Mouse (Mus musculus) forelimb bud, embryonic 11.5 days (tissue): ENCODE measurements around the gene Gstz1.
"Not testable (repeated sequence)": the region's sequence is repeated elsewhere in the genome, so short reads cannot be mapped to it uniquely, and the experiment has no call there.

Experiments used
- DNase-seq: peaks from one replicate; pipeline ENCODE4 v3.0.0-alpha.2; 2012; ENCODE audit warnings: low read depth, low spot score

The Gstz1 gene

DNA sequence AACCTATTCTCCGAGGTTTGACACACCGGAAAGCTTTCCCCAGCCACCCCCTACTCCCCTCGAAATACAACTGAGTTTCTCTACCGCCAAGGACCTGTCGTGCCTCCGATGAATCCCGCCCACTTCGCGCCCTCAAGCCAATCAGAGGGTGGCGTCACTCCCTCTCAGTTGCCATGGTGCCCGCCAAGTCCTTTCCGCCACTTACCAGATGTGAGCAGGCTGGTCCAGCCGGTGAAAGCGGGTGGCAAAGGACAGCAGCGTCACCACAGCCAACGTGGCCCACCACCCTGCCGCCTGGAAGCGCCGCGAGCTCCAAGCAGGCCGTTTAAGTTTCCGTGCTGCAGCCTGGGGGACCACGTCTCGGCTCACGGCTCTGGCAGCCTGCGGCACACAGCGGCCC is at the start of gene Gstz1:
TSS of gene Gstz1 (plus strand) at position 200 of the 400 bp plus-strand sequence.
- DNase-seq: peak; percentile 89

DNA sequence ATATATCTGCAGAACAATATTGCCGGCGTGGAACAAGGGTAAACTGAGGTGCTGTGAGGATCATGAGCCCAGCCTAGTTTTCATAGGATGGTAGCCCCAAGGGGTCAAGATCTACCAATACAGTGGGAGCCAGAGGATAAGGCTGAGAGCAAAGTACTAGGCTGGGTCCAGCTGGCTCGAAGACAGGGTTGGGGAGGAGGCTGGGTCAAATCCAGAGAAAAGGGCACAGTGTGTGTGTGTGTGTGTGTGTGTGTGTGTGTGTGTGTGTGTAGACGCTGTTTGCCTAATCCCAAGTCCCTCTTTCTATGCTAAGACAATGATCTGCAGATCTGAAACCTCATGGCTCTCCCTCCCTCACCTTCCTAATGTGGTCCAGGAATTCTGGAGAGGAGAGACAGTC is 46.6 kb upstream of the Gstz1 start:
- DNase-seq: no peak

DNA sequence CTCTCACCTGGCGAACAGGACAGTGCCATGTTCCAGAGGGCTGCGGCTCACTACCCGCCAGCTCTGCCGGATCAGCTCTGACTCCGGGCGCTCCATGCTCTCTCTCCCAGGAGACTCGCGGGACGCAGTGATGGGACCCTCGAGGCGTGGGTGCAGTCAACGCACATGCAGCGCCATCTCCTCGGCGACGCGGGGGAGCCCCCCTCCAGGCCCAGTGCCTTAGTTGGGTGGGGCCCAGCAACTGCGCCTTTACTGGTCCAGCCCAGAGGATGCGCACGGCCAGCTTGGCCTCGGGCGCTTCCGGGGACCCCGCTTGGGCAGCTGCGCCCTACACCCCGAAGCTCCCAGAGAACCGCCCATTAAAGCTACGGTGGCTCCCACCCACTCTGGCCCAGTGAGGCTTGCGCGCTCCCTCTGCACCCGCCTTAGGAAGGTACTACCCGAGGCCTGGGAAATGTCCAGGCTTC is 44.8 kb upstream of the Gstz1 start, which contains the start of gene Ngb:
TSS of gene Ngb (minus strand) at position 375 of the 467 bp plus-strand sequence.
- DNase-seq: no peak

DNA sequence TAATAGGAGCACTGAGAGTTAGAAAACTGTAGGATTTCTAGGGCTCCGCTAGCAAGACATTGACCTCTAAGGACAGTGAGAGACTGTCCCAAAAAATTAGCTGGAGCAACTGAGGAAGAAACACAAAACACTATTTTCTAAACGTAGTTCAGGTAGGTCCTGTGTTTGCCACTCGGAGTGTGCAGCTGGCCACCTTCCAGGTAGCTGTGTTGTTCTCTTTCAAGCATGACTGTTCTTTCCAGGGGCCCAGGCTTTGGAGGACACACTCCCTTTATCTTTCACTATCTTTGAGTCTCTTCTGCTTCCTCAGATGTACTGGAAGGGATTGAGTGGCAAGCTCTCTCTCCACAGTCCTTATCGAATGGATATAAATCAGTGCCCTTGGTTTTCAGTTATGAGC is 43.5 kb upstream of the Gstz1 start:
- DNase-seq: no peak

DNA sequence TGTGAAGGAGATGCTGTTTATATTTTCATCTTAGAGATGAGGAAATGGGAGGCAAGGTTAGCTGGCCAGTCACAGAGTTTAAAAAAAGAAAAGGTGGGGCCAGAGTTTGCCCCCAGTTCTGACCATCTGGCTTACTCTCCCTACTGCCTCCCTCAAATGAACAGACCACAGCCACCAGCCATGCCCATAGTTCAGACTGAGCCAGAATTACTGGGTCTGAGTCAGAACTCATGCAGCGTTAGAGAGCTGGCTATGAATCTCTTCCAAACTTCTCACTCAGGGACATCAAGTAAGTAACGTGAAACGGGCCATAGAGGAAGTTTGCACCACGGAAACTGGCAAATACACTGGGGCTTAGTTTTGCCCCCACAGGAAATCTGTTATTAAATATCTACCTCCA is 42.2 kb upstream of the Gstz1 start:
- no peak for DNase-seq

DNA sequence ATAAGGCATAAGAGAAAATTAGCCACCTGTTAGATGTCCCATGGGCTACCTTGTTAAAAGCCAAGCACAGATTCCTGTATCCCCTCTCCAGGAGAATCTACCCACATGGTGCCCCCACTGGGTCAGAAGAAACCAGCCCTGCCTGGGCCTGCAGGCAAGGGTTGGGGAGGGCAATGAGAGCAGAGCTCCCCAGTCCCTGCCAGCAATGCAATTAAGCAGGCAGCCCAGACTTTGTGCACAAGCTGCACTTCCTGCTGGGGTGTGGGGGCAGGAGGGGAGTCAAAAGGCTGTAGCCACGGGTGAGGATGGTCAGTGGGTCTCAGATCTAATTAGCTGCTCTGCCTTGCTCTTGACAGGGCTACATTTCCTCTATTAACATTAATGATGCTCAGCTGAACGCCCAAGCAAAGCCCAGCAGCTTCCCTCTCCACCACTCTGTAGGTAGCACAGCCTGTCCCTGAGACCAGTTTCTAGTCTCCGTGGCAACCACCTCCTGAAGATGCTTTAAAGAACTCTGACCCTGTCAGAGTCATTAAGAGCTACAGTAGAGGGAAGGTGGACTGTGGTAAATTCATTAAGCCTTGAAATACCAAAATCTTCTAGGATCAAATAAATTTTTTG is 39.5 kb upstream of the Gstz1 start:
- peak; percentile 20 for DNase-seq

DNA sequence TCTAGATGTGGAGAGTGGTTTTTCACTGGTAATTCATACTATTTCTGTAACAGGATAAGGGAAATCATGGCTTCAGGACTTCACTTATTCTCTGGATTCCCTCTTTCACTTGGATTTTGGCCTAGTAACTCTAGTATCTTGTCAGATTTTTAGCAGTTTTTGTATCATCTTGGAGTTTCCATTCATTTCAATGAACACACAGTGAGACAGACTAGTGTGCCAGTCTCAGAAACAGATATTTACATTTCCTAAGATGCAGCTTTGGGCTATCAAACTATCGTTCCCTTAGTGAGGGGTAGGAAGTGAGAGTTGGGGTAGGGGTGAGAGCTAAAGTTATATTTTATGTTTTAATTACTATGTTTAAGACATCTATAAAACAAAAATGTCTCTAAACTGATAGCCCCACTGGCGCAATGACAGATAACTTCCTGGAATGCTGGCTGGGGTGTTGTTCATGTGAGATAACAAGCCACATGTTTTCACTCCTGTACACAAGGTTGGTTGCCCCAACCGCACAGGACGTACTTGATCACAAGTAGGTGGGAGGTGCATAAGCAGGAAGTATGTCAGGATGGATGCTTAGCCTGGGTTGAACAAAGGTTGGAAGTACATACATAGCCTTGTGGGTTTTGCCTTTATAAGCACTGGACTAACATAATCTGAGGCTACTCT is 24.9 kb upstream of the Gstz1 start:
- no peak for DNase-seq

DNA sequence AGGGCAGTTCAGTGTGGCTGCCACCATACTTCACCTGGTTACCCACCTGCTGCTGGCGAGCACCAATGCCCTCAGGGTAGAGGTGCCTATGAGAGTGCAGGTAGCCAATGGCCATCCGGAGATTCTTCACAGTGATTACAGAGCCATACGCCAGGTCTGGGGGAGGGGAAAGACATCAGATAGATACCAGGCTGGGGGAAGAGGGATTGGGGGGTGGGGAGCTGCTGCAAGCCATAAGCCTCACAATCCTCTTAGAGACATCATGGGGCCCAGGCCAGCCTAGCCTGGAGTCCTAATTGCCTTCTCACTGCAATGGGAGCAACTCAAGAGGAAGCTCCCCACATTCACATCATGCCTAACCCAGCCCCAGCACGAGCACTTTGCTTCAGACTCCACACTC is 19.7 kb upstream of the Gstz1 start:
- no peak for DNase-seq

DNA sequence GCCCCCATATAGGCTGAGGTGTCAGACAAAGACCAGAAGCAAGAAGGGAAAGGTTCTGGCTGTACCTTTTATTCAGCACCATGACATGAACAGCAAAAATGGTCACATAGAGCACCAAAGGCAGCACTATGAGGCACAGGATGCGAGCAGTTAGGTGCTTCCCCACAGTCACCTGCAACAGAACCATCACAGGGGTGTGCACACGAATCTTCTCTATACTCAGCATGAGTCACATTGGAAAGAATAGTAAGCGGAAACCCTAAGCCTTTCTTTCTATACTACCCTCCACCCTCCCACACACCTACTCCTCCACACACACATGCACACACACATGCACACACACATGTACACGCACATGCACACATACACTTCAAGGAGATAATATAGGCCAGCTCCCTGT is 16.7 kb upstream of the Gstz1 start:
- no peak for DNase-seq

DNA sequence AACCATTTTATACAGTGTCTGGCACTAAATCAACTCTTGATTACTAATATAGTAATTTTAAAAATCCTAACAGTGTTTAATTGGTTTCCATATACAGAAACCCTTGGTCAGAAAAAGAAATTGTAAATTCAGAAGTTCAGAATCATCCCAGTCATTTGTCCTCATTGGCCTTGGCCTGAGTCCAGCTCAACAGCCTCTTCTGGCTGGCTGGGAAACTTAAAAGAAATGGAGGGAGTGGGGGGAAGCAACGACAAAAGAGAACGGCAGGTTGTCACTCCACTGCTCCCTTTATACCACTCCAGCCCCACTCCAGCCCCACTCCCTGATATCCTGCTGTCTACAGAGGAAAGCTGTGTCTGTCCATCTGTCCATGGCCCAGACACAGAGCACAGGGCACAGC is 15.8 kb upstream of the Gstz1 start:
- DNase-seq: no peak

DNA sequence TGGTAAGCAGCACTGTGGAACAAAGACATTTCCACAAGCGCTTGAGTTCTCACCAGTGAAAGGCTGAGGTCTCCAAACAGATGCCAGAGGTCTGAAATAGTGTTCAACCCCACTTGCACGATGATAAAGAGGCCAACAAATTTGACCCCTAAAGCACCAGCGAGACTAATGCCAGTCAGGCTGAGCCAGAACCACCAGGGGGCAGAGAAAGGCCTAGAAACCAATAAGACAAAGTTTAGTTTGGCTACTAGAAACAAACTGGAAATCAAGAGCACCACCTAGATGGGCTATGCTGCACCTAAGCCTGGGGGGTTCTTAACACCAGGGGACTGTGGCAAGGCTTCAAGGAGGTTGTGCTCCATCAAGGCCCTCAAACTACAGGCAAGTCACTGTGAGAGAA is 15.3 kb upstream of the Gstz1 start:
- peak; percentile 6 for DNase-seq

DNA sequence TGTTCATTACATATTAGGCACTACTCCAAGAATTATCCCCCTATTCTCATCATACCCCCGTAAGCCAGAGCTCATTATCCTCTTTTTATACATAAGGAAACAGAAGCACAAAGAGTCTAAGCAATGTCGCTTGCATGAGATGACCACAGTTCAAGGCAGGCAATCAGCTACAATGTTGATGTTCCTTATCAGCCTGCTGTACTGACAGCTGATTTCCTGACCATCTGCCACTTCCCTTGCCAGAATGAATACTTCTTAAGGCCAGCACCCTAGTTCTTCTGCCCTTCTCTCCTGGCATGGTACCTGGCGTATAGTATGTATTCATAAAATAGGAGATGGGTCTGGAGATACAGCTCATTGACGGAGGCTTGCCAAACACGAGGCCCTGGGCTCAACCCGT is 14.8 kb upstream of the Gstz1 start:
- no peak for DNase-seq

DNA sequence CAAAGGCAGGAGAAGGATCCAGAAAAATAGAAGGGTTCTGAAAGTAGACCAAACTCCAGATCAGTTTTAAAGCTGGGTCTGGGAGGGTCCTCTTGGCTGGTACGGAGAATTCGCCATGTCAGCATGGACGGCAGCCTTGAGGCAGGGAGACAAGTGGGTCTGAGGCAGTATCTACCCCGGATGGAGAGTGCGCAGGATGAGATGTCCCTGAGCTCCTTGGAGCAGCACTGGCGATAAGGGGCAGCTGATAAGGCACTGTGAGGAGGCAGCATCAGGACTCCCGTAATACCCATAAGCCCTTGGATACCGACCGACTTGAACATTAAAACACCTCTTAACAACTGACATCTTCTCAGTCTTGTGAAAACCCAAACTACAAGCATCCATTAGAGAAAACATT is 14.2 kb upstream of the Gstz1 start:
- DNase-seq: no peak

DNA sequence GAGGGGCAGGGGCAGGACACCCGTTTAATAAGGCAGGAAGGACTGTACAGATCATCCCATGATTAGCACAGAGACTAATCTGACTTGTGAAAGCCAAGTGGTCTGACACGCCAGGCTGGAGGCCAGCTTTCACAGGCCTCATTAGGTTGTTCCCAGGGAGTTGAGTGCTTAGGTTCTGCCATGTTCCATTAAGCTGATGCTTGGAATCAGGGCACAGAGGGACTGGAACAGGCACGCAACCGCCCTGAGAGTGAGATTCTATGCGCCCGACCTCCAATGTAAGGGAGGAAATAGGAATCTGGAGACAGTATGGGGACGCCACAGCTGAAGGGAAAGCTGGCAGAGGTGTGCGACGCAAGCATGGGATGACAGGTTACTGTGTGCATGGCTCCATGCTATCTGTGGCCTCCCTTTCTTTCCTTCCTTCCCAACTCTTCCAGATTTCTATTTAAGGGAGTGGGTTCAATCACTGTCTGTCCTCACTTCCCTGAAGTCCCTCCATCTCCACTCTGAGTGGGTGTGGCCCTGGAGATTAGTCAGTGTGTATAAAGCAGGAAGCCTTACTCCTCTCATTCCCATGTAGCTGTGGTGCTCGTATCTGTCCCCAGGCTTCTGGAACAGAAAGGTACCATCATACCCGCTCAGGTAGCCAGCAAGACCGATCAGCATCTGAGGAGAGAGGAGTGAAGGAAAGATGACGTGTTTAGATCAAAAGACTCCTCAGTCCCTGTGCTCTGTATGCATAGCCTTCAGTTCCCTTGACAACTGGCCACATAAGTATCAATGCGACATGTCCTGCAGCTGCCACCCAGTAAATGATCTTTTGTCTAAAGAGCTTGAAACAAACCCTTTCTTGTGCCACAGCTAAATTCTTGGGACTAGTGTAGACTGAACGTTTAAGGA is 9.3 kb upstream of the Gstz1 start:
- DNase-seq: no peak

DNA sequence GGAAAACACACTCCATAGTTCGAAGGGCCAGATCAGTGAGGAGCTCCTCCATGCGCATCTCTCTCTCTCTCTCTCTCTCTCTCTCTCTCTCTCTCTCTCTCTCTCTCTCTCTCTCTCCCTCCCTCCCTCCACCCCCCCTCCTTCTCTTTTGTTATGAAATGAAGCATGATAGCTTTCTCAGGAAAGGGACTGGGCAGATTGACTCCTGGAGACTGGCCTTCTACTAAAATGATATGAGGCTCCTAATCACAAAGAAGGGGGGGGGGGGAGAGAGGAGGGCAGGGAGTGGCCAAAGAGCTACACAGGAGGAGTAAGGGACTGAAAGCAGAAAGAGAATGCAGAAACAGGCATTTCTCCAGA is 8.6 kb upstream of the Gstz1 start:
- no peak for DNase-seq

DNA sequence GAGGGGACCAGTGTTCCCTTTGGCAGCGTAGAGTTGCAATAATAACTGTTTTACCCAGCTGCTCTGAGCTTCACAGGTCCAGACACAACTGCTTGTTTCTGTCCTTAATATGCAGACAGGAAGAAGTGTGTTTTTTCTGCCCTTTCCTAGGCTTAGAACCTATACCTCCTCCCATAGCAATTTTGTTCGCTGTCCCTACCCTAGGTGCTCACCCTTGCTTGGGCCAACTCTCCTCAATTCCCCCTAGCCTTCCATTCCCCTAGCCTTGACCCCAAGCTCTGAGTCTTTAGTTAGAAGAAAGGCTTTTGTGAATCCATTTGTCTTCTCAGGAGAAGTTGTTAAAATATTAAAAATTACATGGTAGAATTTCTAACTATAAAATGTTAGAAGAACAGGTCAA is 8.2 kb upstream of the Gstz1 start:
- no peak for DNase-seq

DNA sequence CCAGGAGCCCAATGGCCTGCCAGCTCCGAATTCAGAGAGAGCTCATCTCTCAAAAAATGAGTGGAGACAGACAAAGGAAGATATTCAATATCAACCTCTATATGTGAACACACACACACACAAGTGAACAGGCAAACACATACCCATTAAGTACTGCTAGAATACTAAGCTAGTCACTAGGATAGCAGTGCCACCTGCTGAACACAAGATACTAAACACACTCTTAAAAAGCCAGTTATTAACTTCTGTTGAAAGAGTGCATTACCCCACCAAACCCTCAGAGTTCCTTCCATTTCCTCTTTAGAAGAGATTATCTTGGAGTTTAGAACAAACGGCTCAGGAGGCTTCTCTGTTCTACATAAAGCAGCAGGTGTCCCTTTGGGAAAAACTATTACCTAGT is 4.8 kb upstream of the Gstz1 start:
- DNase-seq: no peak

DNA sequence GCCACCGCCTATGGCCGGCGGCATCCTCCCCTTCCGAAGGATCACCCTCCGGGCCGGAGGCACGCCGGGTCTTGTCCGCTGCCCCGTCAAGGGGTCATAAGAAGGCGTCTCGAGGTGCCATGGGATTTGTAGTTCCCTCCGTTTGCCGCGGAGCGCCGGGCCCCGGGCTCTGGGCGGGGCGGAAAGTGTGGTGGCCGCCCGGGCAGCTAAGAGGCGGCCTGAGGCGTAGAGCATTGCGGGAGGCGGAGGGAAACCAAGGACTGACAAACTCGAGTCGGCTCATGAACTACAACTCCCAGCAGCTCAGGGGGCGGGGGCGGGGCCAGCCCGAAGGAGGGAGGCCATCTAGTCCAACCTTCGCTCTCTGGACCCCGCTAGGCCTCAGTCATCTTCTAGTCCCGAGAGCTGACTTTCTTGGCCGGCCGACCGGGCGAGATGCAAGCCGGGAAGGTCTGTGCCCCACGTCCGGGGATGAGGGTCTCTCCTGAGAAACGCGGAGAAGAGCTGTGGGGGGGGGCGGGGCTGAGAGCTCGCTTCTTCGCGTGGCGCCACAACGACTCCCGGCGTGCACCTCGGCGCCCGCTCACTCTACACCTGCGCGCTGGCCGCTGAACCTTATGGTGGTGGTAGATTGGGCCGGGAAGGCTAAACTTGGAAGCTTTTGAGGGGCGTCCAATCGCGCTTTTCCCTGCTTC is 577 bp downstream of the Gstz1 start, which contains the start of gene Pomt2:
TSS of gene Pomt2 (minus strand) at position 574 of the 695 bp plus-strand sequence.
- DNase-seq: peak; percentile 93

DNA sequence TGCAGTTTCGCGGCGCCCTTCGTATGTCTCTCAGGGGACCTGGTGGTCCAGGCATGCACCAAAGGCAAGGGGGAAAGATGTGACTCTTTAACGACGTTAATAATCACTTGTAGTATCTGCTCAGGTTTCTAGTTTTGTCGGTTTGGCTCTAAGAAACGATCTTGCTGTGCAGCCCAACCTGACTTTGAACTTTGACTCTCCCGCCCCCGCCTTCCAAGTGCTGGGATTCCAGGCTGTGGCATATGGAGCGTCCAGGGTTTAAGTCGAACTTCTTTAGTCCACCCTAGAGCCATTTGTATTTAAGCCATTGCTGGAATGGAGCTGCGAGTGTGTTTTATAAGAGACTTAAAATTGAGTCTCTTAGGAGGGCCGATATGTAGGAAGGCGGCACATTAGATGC is 1.2 kb downstream of the Gstz1 start:
- no peak for DNase-seq

DNA sequence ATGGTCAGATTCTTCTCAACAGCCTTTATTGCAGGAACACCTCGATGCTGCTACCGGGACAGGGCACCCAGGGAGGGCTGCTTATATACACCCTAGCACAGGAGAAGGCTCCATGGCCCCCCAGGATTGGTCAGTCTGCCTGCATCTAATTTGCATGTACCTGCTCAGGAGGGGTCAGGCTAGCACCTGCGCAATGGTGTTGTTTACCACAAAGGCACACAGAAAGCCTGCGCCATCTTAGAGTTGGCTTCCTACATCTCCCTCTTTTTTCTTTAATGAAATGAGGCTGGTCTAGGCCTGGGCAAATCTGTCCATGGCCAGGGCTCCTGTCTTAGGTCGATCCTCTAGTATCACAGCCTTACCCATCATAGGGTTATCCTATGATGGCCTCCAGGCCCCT is 2.5 kb downstream of the Gstz1 start:
- DNase-seq: no peak

DNA sequence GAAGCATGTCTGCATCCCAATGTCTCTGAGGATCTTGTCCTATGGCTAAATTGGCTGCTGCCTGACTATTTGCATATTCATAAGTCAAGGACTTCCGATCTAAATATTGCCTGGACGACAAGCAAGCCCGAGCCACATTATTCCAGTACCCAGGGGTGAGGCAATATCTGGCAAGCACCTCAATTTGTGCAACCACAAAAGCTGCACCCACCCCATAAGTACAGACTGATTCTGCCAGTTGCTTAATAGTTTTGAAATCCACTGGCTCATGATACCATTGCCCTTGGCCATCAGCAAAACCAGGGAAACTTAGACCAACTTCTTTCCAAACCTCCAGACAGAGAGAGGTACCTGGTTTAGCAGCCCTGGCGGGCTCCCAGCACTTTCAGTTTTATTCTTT is 7.5 kb downstream of the Gstz1 start:
- not testable (repeated sequence) for DNase-seq

DNA sequence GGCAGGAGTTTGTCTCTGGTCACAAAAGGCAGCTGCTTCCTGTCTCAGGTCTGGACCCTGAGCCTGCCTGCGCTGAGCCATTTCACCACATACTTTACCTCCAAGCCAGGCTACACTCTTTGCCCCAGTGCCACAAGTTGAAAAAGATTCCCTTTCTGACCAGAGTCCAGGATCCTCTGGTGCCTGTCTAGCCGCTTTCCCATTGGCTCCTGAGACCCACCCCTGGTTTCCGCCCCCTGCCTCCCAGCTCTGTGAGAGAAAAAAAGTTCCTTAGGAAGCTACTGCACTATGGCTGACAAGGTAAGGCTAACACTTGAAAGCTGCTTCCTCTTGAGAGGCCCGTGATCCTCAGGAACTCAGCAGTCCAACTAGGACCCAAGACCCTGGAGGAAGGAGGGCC is 10.4 kb downstream of the Gstz1 start:
- DNase-seq: no peak
